Mouse (Mus musculus) layer of hippocampus, adult 8-10 months (tissue): Measurements from ENCODE around the gene Scnn1a. TPM values are rescaled to one million over a fixed set of nuclear protein-coding genes. Genes with fewer than 3 reads are reported as not detected.

Source experiments
- total RNA-seq, 4 experiments: library from RNA; stranded (reverse); gene quantifications; 2 replicates each; pipeline ENCODE4 v1.2.4; 2022

Gene Scnn1a
- total RNA-seq, 4 experiments from 2014 or later: 4.3 to 5.6 (median 5.3) TPM

Other genes starting within 250 kb of the Scnn1a start
- gene Chd4, start 224.7 kb upstream of the Scnn1a start, total RNA-seq: 100 to 1,000 TPM; 159 to 187 (median 175) TPM
- 10 to 100 TPM; 33.0 to 33.9 (median 33.5) TPM for gene Nop2, start 188.8 kb upstream of the Scnn1a start, total RNA-seq
- gene Iffo1, start 175.4 kb upstream of the Scnn1a start, total RNA-seq: 10 to 100 TPM; 67.2 to 78.4 (median 74.4) TPM
- 1,000 to 10,000 TPM; 2,500 to 2,996 (median 2,728) TPM for gene Gapdh, start 154.2 kb upstream of the Scnn1a start, total RNA-seq
- gene Ncapd2, start 129.0 kb upstream of the Scnn1a start, total RNA-seq: 10 to 100 TPM; 21.7 to 33.4 (median 23.7) TPM
- gene Mrpl51, start 128.9 kb upstream of the Scnn1a start, total RNA-seq: 10 to 100 TPM; 63.7 to 67.8 (median 64.6) TPM
- 100 to 1,000 TPM in 1 of 4 experiments, 10 to 100 TPM in 3; 80.8 to 101 (median 90.5) TPM for gene Vamp1, start 105.1 kb upstream of the Scnn1a start, total RNA-seq
- gene Tapbpl, start 88.8 kb upstream of the Scnn1a start, total RNA-seq: 1 to 10 TPM; 4.0 to 6.8 (median 5.0) TPM
- gene Cd27, start 83.6 kb upstream of the Scnn1a start, total RNA-seq: not detected
- gene Tuba3a, start 34.6 kb upstream of the Scnn1a start, total RNA-seq: under 1 TPM in 2 of 4 experiments, not detected in 2; 0.20 to 0.31 TPM
- gene Ltbr, start 6.8 kb upstream of the Scnn1a start, total RNA-seq: 10 to 100 TPM in 2 of 4 experiments, 1 to 10 TPM in 2; 8.1 to 16.8 (median 11.5) TPM
- gene Tnfrsf1a, start 28.7 kb downstream of the Scnn1a start, total RNA-seq: 10 to 100 TPM; 11.0 to 36.7 (median 21.8) TPM
- gene Plekhg6, start 60.1 kb downstream of the Scnn1a start, total RNA-seq: under 1 TPM in 1 of 4 experiments, not detected in 3; 0.12 TPM
- 100 to 1,000 TPM in 2 of 4 experiments, 10 to 100 TPM in 2; 57.4 to 211 (median 129) TPM for gene Cd9, start 174.1 kb downstream of the Scnn1a start, total RNA-seq
- 10 to 100 TPM; 19.1 to 27.5 (median 23.5) TPM for gene Vwf, start 226.1 kb downstream of the Scnn1a start, total RNA-seq